Mouse (Mus musculus): ENCODE results near the gene Dnah2. TPM values are rescaled to one million over a fixed set of nuclear protein-coding genes. Genes with fewer than 3 reads are reported as not detected.

The Dnah2 gene
- polyA plus RNA-seq, 1 experiment from 2014 or later: 1.6 TPM

GRCm38 (mm10) chr11:69559183-69559582 is 10.3 kb upstream of the Dnah2 start:
- peak; percentile 39 for DNase-seq (ENCODE audit: low spot score)
- 0 out of 2 replicates have a peak overlapping the region, but pooled peaks have one; percentile 86 for H3K27ac ChIP-seq (ENCODE audit: low read depth, low read length)

GRCm38 (mm10) chr11:69558756-69559155 is 9.8 kb upstream of the Dnah2 start:
- Histone ChIP-seq H3K36me3 (ENCODE audit: control insufficient read depth, insufficient read depth, low read length) (0 out of 2 replicates have a peak, but pooled peaks cover 4% of the 10 kb centered on the region), H3K4me2 (replicated peaks; ENCODE audit: low read depth, low read length) (peak overlapping the region; percentile 100), H3K9ac (ENCODE audit: low read depth, low read length) (peak overlapping the region; percentile 97), H3K4me1 (replicated peaks; ENCODE audit: control insufficient read depth, insufficient read depth, low read length) (peaks cover 30% of the 10 kb centered on the region), H3K9me3 (ENCODE audit: control insufficient read depth, low read length) (no peaks in the 10 kb centered on the region), H3K27me3 (ENCODE audit: control insufficient read depth, insufficient read depth, low read length) (no peaks in the 10 kb centered on the region), H3K27ac (ENCODE audit: low read depth, low read length) (no peak overlapping the region), H3K4me3 (ENCODE audit: low read depth, low read length) (peak overlapping the region; percentile 80)
- WGBS: 7% methylated on average over 6 of the region's 6 CpGs
- DNase-seq (ENCODE audit: low spot score): no peak
- ATAC-seq (ENCODE audit: low FRiP score): no peak

More at GRCm38 (mm10) chr11:69559183-69559582, 10.3 kb upstream of the Dnah2 start:
- no peak for ATAC-seq (ENCODE audit: low FRiP score)
- Histone ChIP-seq H3K27me3 (ENCODE audit: control insufficient read depth, insufficient read depth, low read length) (no peaks in the 10 kb centered on the region), H3K4me2 (replicated peaks; ENCODE audit: low read depth, low read length) (peak overlapping the region; percentile 100), H3K4me1 (replicated peaks; ENCODE audit: control insufficient read depth, insufficient read depth, low read length) (peaks cover 30% of the 10 kb centered on the region), H3K9ac (ENCODE audit: low read depth, low read length) (peak overlapping the region; percentile 97), H3K4me3 (ENCODE audit: low read depth, low read length) (peak overlapping the region; percentile 80), H3K9me3 (ENCODE audit: control insufficient read depth, low read length) (no peaks in the 10 kb centered on the region), H3K36me3 (ENCODE audit: control insufficient read depth, insufficient read depth, low read length) (0 out of 2 replicates have a peak, but pooled peaks cover 4% of the 10 kb centered on the region)
- 9% methylated on average over 5 of the region's 5 CpGs for WGBS

DNA sequence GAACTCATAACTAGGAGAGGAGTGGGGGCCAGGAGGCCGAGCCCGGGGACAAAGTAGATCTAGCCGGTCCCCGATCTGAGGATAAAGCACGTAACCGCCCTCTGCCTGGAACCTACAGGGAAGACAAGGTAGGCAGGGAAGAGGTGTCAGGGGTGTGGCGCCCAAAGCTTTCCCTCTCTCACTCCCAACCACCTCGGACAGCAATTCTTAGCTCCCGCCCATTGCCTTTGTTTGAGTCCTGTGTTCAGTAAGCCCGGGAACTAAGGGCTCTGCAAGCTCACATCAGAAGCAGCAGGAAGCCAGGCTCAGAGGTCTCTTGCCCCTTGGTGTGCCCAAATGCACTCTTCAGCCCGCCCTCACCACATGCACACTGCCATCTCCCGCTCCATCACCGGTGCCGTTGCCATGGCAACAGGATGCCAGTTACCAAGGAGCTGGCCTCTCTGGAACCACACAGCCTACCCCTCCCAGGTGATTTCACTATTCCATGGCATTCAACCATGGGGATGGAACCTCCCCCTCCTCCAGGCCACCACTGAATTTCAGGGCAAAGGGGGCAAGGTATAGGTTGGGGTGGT is 8.6 kb upstream of the Dnah2 start:
- Histone ChIP-seq H3K27ac (ENCODE audit: low read depth, low read length) (0 out of 2 replicates have a peak overlapping the region, but pooled peaks have one; percentile 12), H3K4me2 (replicated peaks; ENCODE audit: low read depth, low read length) (peak overlapping the region; percentile 100), H3K36me3 (ENCODE audit: control insufficient read depth, insufficient read depth, low read length) (0 out of 2 replicates have a peak, but pooled peaks cover 4% of the 10 kb centered on the region), H3K9me3 (ENCODE audit: control insufficient read depth, low read length) (no peaks in the 10 kb centered on the region), H3K9ac (ENCODE audit: low read depth, low read length) (peak overlapping the region; percentile 24), H3K4me3 (ENCODE audit: low read depth, low read length) (peak overlapping the region; percentile 12), H3K4me1 (replicated peaks; ENCODE audit: control insufficient read depth, insufficient read depth, low read length) (peaks cover 40% of the 10 kb centered on the region), H3K27me3 (ENCODE audit: control insufficient read depth, insufficient read depth, low read length) (no peaks in the 10 kb centered on the region)
- ATAC-seq (ENCODE audit: low FRiP score) (no peak), DNase-seq (ENCODE audit: low spot score) (peak; percentile 79)
- WGBS: 15% methylated on average over 14 of the region's 14 CpGs

- Histone ChIP-seq H3K4me3 (ENCODE audit: low read depth, low read length) (no peak overlapping the region), H3K9me3 (ENCODE audit: control insufficient read depth, low read length) (no peaks in the 10 kb centered on the region), H3K4me2 (replicated peaks; ENCODE audit: low read depth, low read length) (no peak overlapping the region), H3K4me1 (replicated peaks; ENCODE audit: control insufficient read depth, insufficient read depth, low read length) (peaks cover 27% of the 10 kb centered on the region), H3K27me3 (ENCODE audit: control insufficient read depth, insufficient read depth, low read length) (no peaks in the 10 kb centered on the region), H3K36me3 (ENCODE audit: control insufficient read depth, insufficient read depth, low read length) (0 out of 2 replicates have a peak, but pooled peaks cover 4% of the 10 kb centered on the region), H3K9ac (ENCODE audit: low read depth, low read length) (no peak overlapping the region), H3K27ac (ENCODE audit: low read depth, low read length) (no peak overlapping the region)
- no peak for DNase-seq (ENCODE audit: low spot score)
- WGBS: 87% methylated on average over 5 of the region's 5 CpGs
- ATAC-seq (ENCODE audit: low FRiP score): no peak
Measured at GRCm38 (mm10) chr11:69554539-69555140, 5.7 kb upstream of the Dnah2 start.

GRCm38 (mm10) chr11:69553341-69553721 is 4.4 kb upstream of the Dnah2 start:
- Histone ChIP-seq H3K9ac (ENCODE audit: low read depth, low read length) (peak overlapping the region; percentile 38; the same call in 1 of the 2 replicates), H3K9me3 (ENCODE audit: control insufficient read depth, low read length) (no peaks in the 10 kb centered on the region), H3K27me3 (ENCODE audit: control insufficient read depth, insufficient read depth, low read length) (no peaks in the 10 kb centered on the region), H3K36me3 (ENCODE audit: control insufficient read depth, insufficient read depth, low read length) (0 out of 2 replicates have a peak, but pooled peaks cover 4% of the 10 kb centered on the region), H3K27ac (ENCODE audit: low read depth, low read length) (peak overlapping the region; percentile 89), H3K4me1 (replicated peaks; ENCODE audit: control insufficient read depth, insufficient read depth, low read length) (peaks cover 31% of the 10 kb centered on the region), H3K4me3 (ENCODE audit: low read depth, low read length) (no peak overlapping the region), H3K4me2 (replicated peaks; ENCODE audit: low read depth, low read length) (peak overlapping the region; percentile 37)
- WGBS: 11% methylated on average over 2 of the region's 2 CpGs
- DNase-seq (ENCODE audit: low spot score) (peak; percentile 46), ATAC-seq (ENCODE audit: low FRiP score) (no peak; the same call in 1 of the 2 replicates)

GRCm38 (mm10) chr11:69552622-69553340 is 3.9 kb upstream of the Dnah2 start:
- Histone ChIP-seq H3K4me3 (ENCODE audit: low read depth, low read length) (no peak overlapping the region), H3K4me2 (replicated peaks; ENCODE audit: low read depth, low read length) (peak overlapping the region; percentile 37), H3K36me3 (ENCODE audit: control insufficient read depth, insufficient read depth, low read length) (0 out of 2 replicates have a peak, but pooled peaks cover 4% of the 10 kb centered on the region), H3K27ac (ENCODE audit: low read depth, low read length) (peak overlapping the region; percentile 89), H3K9ac (ENCODE audit: low read depth, low read length) (peak overlapping the region; percentile 38; the same call in 1 of the 2 replicates), H3K27me3 (ENCODE audit: control insufficient read depth, insufficient read depth, low read length) (no peaks in the 10 kb centered on the region), H3K9me3 (ENCODE audit: control insufficient read depth, low read length) (no peaks in the 10 kb centered on the region), H3K4me1 (replicated peaks; ENCODE audit: control insufficient read depth, insufficient read depth, low read length) (peaks cover 30% of the 10 kb centered on the region)
- peak; percentile 90 for DNase-seq (ENCODE audit: low spot score)
- WGBS: 9% methylated on average over 14 of the region's 14 CpGs
- peak; percentile 87 for ATAC-seq (ENCODE audit: low FRiP score)

GRCm38 (mm10) chr11:69551310-69551709 is 2.4 kb upstream of the Dnah2 start:
- Histone ChIP-seq H3K4me3 (ENCODE audit: low read depth, low read length) (no peak overlapping the region), H3K4me2 (replicated peaks; ENCODE audit: low read depth, low read length) (no peak overlapping the region), H3K9me3 (ENCODE audit: control insufficient read depth, low read length) (no peaks in the 10 kb centered on the region), H3K27me3 (ENCODE audit: control insufficient read depth, insufficient read depth, low read length) (no peaks in the 10 kb centered on the region), H3K9ac (ENCODE audit: low read depth, low read length) (no peak overlapping the region), H3K4me1 (replicated peaks; ENCODE audit: control insufficient read depth, insufficient read depth, low read length) (peaks cover 26% of the 10 kb centered on the region), H3K27ac (ENCODE audit: low read depth, low read length) (no peak overlapping the region), H3K36me3 (ENCODE audit: control insufficient read depth, insufficient read depth, low read length) (0 out of 2 replicates have a peak, but pooled peaks cover 4% of the 10 kb centered on the region)
- 49% methylated on average over 4 of the region's 4 CpGs for WGBS
- ATAC-seq (ENCODE audit: low FRiP score) (no peak), DNase-seq (ENCODE audit: low spot score) (no peak)

DNA sequence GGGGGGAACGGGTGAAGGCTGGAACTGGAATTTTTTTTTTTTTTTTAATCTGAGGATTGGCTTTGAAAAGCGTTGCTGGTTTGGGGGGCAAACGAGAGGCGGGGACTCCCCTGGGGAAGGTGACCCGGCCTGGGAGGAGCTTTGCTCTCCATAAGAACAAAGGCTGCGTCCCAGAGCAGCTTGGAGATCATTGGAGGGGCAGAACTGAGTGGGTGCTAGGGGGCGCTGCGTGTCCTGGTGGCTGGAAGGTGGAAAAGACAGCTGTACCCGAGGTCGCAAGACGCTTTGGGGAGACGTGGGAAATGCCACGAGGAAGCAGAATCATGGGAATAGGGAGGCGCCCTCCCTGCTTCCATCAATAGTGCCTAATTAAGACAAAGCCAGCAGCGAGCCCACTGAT is 1.8 kb downstream of the Dnah2 start:
- Histone ChIP-seq H3K9ac (ENCODE audit: low read depth, low read length) (peak overlapping the region; percentile 74), H3K36me3 (ENCODE audit: control insufficient read depth, insufficient read depth, low read length) (no peaks in the 10 kb centered on the region), H3K4me1 (replicated peaks; ENCODE audit: control insufficient read depth, insufficient read depth, low read length) (peaks cover 20% of the 10 kb centered on the region), H3K27me3 (ENCODE audit: control insufficient read depth, insufficient read depth, low read length) (no peaks in the 10 kb centered on the region), H3K27ac (ENCODE audit: low read depth, low read length) (peak overlapping the region; percentile 89), H3K4me3 (ENCODE audit: low read depth, low read length) (peak overlapping the region; percentile 41), H3K4me2 (replicated peaks; ENCODE audit: low read depth, low read length) (peak overlapping the region; percentile 91), H3K9me3 (ENCODE audit: control insufficient read depth, low read length) (no peaks in the 10 kb centered on the region)
- no peak for ATAC-seq (ENCODE audit: low FRiP score)
- WGBS: 5% methylated on average over 15 of the region's 15 CpGs
- peak; percentile 68 for DNase-seq (ENCODE audit: low spot score)

Data from hindbrain, embryonic 11.5 days (tissue).